In the genomic region with DNA sequence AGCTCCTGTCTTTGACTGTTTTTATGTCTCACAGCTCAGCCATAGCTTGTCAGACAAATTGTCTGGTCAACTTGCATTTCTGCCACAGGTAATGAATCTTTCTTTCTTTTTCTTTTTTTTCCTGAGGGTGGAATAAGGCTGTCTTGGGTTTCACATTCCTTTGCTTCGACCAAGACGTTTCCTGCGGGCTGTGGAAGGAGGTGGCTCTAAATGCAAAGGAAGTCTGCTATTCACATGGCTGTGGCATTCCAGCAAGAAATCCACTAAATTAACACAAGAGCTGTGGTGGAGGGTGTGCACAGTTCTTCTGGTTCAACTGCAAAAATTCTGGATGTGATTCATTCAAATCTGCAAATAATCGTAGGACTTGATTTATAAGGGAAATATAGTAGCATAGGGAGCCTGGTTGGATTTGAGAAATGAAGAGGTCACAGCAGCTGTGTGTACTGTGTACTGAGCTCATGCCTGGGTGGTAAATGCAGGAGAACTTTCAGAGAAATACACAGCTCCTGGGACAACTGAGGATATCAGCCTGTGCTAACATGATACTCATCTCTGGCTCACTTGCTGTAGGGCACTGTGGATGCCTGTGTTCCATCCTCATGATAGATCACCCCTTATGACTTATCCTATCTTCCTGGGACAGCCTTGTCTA, we compare ENCODE assay signal across 21 mouse cellular contexts.
DNase-seq lines count a peak whose midpoint lies in the region; ATAC-seq and TF ChIP-seq lines count a peak whose summit lies in the region.
"Had no signal": no experiment of that assay in that cellular context is flagged by ENCODE, and none has a peak within 500 bp of the region (broad histone marks: within the 10 kb centered on the region; RNA-seq: fewer than 3 reads in every experiment).

No protein-coding gene starts in this region.

- DNase-seq in lung, embryonic 14.5 days: peak; percentile 14
- DNase-seq in lung, adult 18-20 months: no peak
- DNase-seq in embryonic facial prominence, embryonic 10.5 days (ENCODE audit: low spot score): no peak
- peak; percentile 64 for DNase-seq in forelimb bud, embryonic 11.5 days (ENCODE audit: low read depth, low spot score)
- DNase-seq in cerebellum, adult 11 months: no peak
- DNase-seq in cerebellum, adult 9-10 months: no peak
- no peak for DNase-seq in heart, embryonic 10.5 days (ENCODE audit: low spot score)
- DNase-seq: adrenal gland, postnatal 14 days; cerebellum, adult 2 months; heart, postnatal 36 days; kidney, adult 18-20 months; lung, adult 2 months; lung, postnatal 4 days; thymus, postnatal 4 days had no signal

- H3ac ChIP-seq in myocyte (ENCODE audit: control insufficient read depth, insufficient read length): no peak overlapping the region

- no peak for TF ChIP-seq CTCF in lung, embryonic 14.5 days (IDR thresholded peaks at IDR 0.05; ENCODE audit: low read depth)

- no peak overlapping the region for H3K27ac ChIP-seq in lung, embryonic 14.5 days (ENCODE audit: low read depth)
- H3K27ac ChIP-seq in embryonic facial prominence, embryonic 10.5 days (replicated peaks): peak overlapping the region; percentile 57; the same call in 1 of the 2 replicates
- no peak overlapping the region for H3K27ac ChIP-seq in heart, embryonic 10.5 days
- H3K27ac ChIP-seq: heart, embryonic 13.5 days; left cerebral cortex, adult 2 months; midbrain, embryonic 12.5 days; neural tube, embryonic 15.5 days had no signal

- no peak overlapping the region for H3K4me3 ChIP-seq in lung, embryonic 14.5 days (ENCODE audit: low read depth, low read length)
- H3K4me3 ChIP-seq in embryonic facial prominence, embryonic 10.5 days: no peak overlapping the region
- H3K4me3 ChIP-seq in myocyte: no peak overlapping the region
- no peak overlapping the region for H3K4me3 ChIP-seq in heart, embryonic 10.5 days
- H3K4me3 ChIP-seq: heart, embryonic 13.5 days; left cerebral cortex, adult 2 months; midbrain, embryonic 12.5 days; neural tube, embryonic 15.5 days had no signal

- 26% methylated on average over 4 of the region's 4 CpGs for WGBS in lung, embryonic 14.5 days
- 26% methylated on average over 4 of the region's 4 CpGs for WGBS in embryonic facial prominence, embryonic 10.5 days
- 49% methylated on average over 4 of the region's 4 CpGs for WGBS in heart, embryonic 10.5 days

- no peak for TF ChIP-seq POLR2A in myocyte (IDR thresholded peaks at IDR 0.05; ENCODE audit: insufficient read length, low read depth)

- no peaks in the 10 kb centered on the region for H3K27me3 ChIP-seq in lung, embryonic 14.5 days (ENCODE audit: insufficient read depth, low read length)
- no peaks in the 10 kb centered on the region for H3K27me3 ChIP-seq in embryonic facial prominence, embryonic 10.5 days (replicated peaks; ENCODE audit: low read depth, poor library complexity, severe bottlenecking)
- no peaks in the 10 kb centered on the region for H3K27me3 ChIP-seq in myocyte (ENCODE audit: control insufficient read depth, insufficient read depth, insufficient read length)
- H3K27me3 ChIP-seq in heart, embryonic 10.5 days (ENCODE audit: insufficient read depth, poor library complexity, severe bottlenecking): no peaks in the 10 kb centered on the region
- H3K27me3 ChIP-seq: heart, embryonic 13.5 days; midbrain, embryonic 12.5 days; neural tube, embryonic 15.5 days had no signal

- no peaks in the 10 kb centered on the region for H3K4me1 ChIP-seq in lung, embryonic 14.5 days (ENCODE audit: insufficient read depth)
- peaks cover 48% of the 10 kb centered on the region for H3K4me1 ChIP-seq in embryonic facial prominence, embryonic 10.5 days
- no peaks in the 10 kb centered on the region for H3K4me1 ChIP-seq in heart, embryonic 10.5 days
- H3K4me1 ChIP-seq: heart, embryonic 13.5 days; midbrain, embryonic 12.5 days; neural tube, embryonic 15.5 days had no signal

- no peaks in the 10 kb centered on the region for H3K9me3 ChIP-seq in lung, embryonic 14.5 days (ENCODE audit: low read depth, low read length)
- H3K9me3 ChIP-seq in embryonic facial prominence, embryonic 10.5 days: no peaks in the 10 kb centered on the region
- no peaks in the 10 kb centered on the region for H3K9me3 ChIP-seq in heart, embryonic 10.5 days
- H3K9me3 ChIP-seq: heart, embryonic 13.5 days; midbrain, embryonic 12.5 days; neural tube, embryonic 15.5 days had no signal

- no peak for ATAC-seq in lung, embryonic 14.5 days (ENCODE audit: insufficient read depth)
- ATAC-seq: forebrain, embryonic 14.5 days; hindbrain, embryonic 16.5 days had no signal

- no peaks in the 10 kb centered on the region for H3K36me3 ChIP-seq in lung, embryonic 14.5 days (ENCODE audit: insufficient read depth)
- no peaks in the 10 kb centered on the region for H3K36me3 ChIP-seq in embryonic facial prominence, embryonic 10.5 days (replicated peaks)
- H3K36me3 ChIP-seq in myocyte (ENCODE audit: control insufficient read depth, insufficient read depth): no peaks in the 10 kb centered on the region
- no peaks in the 10 kb centered on the region for H3K36me3 ChIP-seq in heart, embryonic 10.5 days
- H3K36me3 ChIP-seq: heart, embryonic 13.5 days; midbrain, embryonic 12.5 days; neural tube, embryonic 15.5 days had no signal

- no peak overlapping the region for H3K4me2 ChIP-seq in lung, embryonic 14.5 days
- peak overlapping the region; percentile 20 for H3K4me2 ChIP-seq in myocyte (ENCODE audit: low read depth)
- H3K4me2 ChIP-seq: heart, embryonic 13.5 days; midbrain, embryonic 12.5 days; neural tube, embryonic 15.5 days had no signal

- no peak overlapping the region for H3K9ac ChIP-seq in lung, embryonic 14.5 days
- H3K9ac ChIP-seq: heart, embryonic 13.5 days; midbrain, embryonic 12.5 days; neural tube, embryonic 15.5 days had no signal

- H3K79me2 ChIP-seq in myocyte (ENCODE audit: control insufficient read depth, insufficient read depth): no peaks in the 10 kb centered on the region

TF ChIP-seq in myocyte, 11 proteins besides CTCF, POLR2A, EP300 and RAD21:
- no peak for TF ChIP-seq TCF3 (IDR thresholded peaks at IDR 0.05; ENCODE audit: insufficient read length, low read depth)
- TF ChIP-seq SRF (IDR thresholded peaks at IDR 0.05; ENCODE audit: control insufficient read depth, insufficient read length, low read depth): no peak
- TF ChIP-seq MYOD1 (IDR thresholded peaks at IDR 0.05; ENCODE audit: control insufficient read depth in 1 of 3, insufficient read length in 2 of 3, low read depth in 2 of 3): no peak
- TF ChIP-seq USF1 (IDR thresholded peaks at IDR 0.05; ENCODE audit: low read depth): no peak
- TF ChIP-seq MAX (IDR thresholded peaks at IDR 0.05; ENCODE audit: low read depth): no peak
- TF ChIP-seq E2F4 (IDR thresholded peaks at IDR 0.05; ENCODE audit: insufficient read depth): no peak
- TF ChIP-seq TCF12 (IDR thresholded peaks at IDR 0.05; ENCODE audit: insufficient read depth, poor library complexity, severe bottlenecking): no peak
- no peak for TF ChIP-seq REST (IDR thresholded peaks at IDR 0.05; ENCODE audit: insufficient read depth, insufficient read length)
- TF ChIP-seq MYOG (IDR thresholded peaks at IDR 0.05; ENCODE audit: control insufficient read depth in 1 of 3, insufficient read depth in 1 of 3, insufficient read length in 2 of 3, low read depth in 2 of 3): no peak
- TF ChIP-seq CEBPB (IDR thresholded peaks at IDR 0.05; ENCODE audit: insufficient read depth, poor library complexity, severe bottlenecking): no peak
- no peak for TF ChIP-seq POLR2AphosphoS2 (IDR thresholded peaks at IDR 0.05; ENCODE audit: insufficient read length, low read depth)

Comparison
In these comparisons a context has a peak if more than half of its experiments do, and no peak if none do; other contexts are left out.
1. DNase-seq: peak in lung, embryonic 14.5 days (single experiment) and forelimb bud, embryonic 11.5 days (single experiment); none in lung, adult 18-20 months (0 of 2), embryonic facial prominence, embryonic 10.5 days (single experiment), cerebellum, adult 11 months (single experiment), cerebellum, adult 9-10 months (single experiment) and heart, embryonic 10.5 days (single experiment).